ENCODE assay signal across 24 mouse cellular contexts in genomic region chr9:20997065-20997464, GRCm38 (mm10). TPM values are rescaled to one million over a fixed set of nuclear protein-coding genes. Genes with fewer than 3 reads are reported as not detected.
"Had no signal": no experiment of that assay in that cellular context is flagged by ENCODE, and none has a peak within 500 bp of the region (broad histone marks: within the 10 kb centered on the region; RNA-seq: fewer than 3 reads in every experiment).

No protein-coding gene starts in this region.

- H3K36me3 ChIP-seq: kidney, embryonic 15.5 days; limb, embryonic 10.5 days; limb, embryonic 13.5 days; liver, embryonic 12.5 days; liver, embryonic 15.5 days; neural tube, embryonic 13.5 days; stomach, embryonic 15.5 days had no signal

- H3K27ac ChIP-seq: kidney, embryonic 15.5 days; limb, embryonic 10.5 days; limb, embryonic 13.5 days; neural tube, embryonic 13.5 days; stomach, embryonic 15.5 days had no signal

- H3K4me1 ChIP-seq: neural tube, embryonic 13.5 days had no signal

- H3K4me2 ChIP-seq: kidney, embryonic 15.5 days; limb, embryonic 13.5 days; midbrain, embryonic 11.5 days; neural tube, embryonic 13.5 days; stomach, embryonic 15.5 days had no signal

- H3K27me3 ChIP-seq: kidney, embryonic 15.5 days; limb, embryonic 13.5 days; liver, embryonic 12.5 days; liver, embryonic 15.5 days; neural tube, embryonic 13.5 days; stomach, embryonic 15.5 days had no signal

- H3K9me3 ChIP-seq: kidney, embryonic 15.5 days; limb, embryonic 10.5 days; limb, embryonic 13.5 days; liver, embryonic 12.5 days; liver, embryonic 15.5 days; neural tube, embryonic 13.5 days; stomach, embryonic 15.5 days had no signal

- H3K9ac ChIP-seq: kidney, embryonic 15.5 days; limb, embryonic 13.5 days; liver, embryonic 15.5 days; neural tube, embryonic 13.5 days; stomach, embryonic 15.5 days had no signal

- ATAC-seq: liver, embryonic 12.5 days had no signal

- DNase-seq: kidney, adult 11 months; kidney, adult 8-10 months; kidney, postnatal 10 days; kidney, postnatal 36 days; liver; lung, adult 18-20 months; lung, postnatal 14 days; lung, postnatal 4 days; midbrain, embryonic 14.5 days; retina, postnatal 1 day; right cerebral cortex, postnatal 25 days; spleen, adult 18-20 months; thymus, adult 18-20 months; thymus, postnatal 4 days had no signal

- H3K4me3 ChIP-seq: kidney, embryonic 15.5 days; limb, embryonic 10.5 days; limb, embryonic 13.5 days; liver, embryonic 12.5 days; liver, embryonic 15.5 days; myocyte; neural tube, embryonic 13.5 days; stomach, embryonic 15.5 days had no signal

RNA-seq across cellular contexts. Expression of gene Icam4, which starts 32.1 kb away (rescaled TPM):
- total RNA-seq: neutrophil, adult 5-6 weeks had no signal
- polyA plus RNA-seq: midbrain, embryonic 14.5 days had no signal

RNA-seq across cellular contexts. Expression of gene Icam5, which starts 34.8 kb away (rescaled TPM):
- total RNA-seq: neutrophil, adult 5-6 weeks had no signal
- polyA plus RNA-seq: midbrain, embryonic 11.5 days had no signal
